In the genomic region with DNA sequence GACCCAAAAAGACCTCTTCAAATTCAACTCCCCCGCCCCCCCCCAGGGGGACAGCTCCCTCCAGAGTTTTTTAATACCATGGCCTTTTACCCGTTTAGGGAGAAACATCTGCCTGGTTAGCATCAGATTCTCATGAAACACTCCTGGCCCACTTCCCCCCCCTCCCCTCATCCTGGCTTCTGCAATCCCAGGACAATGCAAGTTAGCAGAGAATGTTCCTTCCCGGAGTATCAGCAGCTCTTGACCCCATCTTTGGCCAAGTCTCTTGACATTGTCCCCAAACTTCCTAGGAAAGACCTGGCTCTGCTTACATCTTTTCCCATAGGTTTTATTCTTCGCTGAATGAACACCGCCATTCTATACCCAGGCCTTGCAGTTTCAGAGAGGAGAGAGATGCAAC, we compare ENCODE assay signal across 9 mouse cellular contexts. TPM values are rescaled to one million over a fixed set of nuclear protein-coding genes. Genes with fewer than 3 reads are reported as not detected.
DNase-seq lines count a peak whose midpoint lies in the region; ATAC-seq and TF ChIP-seq lines count a peak whose summit lies in the region.
"Had no signal": no experiment of that assay in that cellular context is flagged by ENCODE, and none has a peak within 500 bp of the region (broad histone marks: within the 10 kb centered on the region; RNA-seq: fewer than 3 reads in every experiment).

No protein-coding gene starts in this region.

- H3K9me3 ChIP-seq in embryonic facial prominence, embryonic 11.5 days (replicated peaks; ENCODE audit: control insufficient read depth, low read length), result no peaks in the 10 kb centered on the region
- H3K9me3 ChIP-seq in intestine, embryonic 14.5 days (ENCODE audit: control insufficient read depth, low read length), result peaks cover 2% of the 10 kb centered on the region; the same call in 1 of the 2 replicates
- H3K9me3 ChIP-seq in neural tube, embryonic 12.5 days, result no peaks in the 10 kb centered on the region

- peak overlapping the region; percentile 73 for H3K4me2 ChIP-seq in embryonic facial prominence, embryonic 11.5 days (ENCODE audit: low read depth, low read length)
- H3K4me2 ChIP-seq in intestine, embryonic 14.5 days (ENCODE audit: low read length), result peak overlapping the region; percentile 95
- peak overlapping the region; percentile 83 for H3K4me2 ChIP-seq in neural tube, embryonic 12.5 days (replicated peaks)

- no peak for DNase-seq in layer of hippocampus, adult 2 months (ENCODE audit: low spot score in 2 of 2)
- DNase-seq in layer of hippocampus, postnatal 10 days (ENCODE audit: low spot score in 2 of 2), result no peak
- DNase-seq in embryonic facial prominence, embryonic 11.5 days (ENCODE audit: low spot score), result no peak
- DNase-seq in intestine, embryonic 14.5 days (ENCODE audit: low spot score), result no peak
- no peak for DNase-seq in left cerebral cortex, adult 8-10 months (ENCODE audit: low spot score in 2 of 2)
- no peak for DNase-seq in cerebellum, adult 9-11 months

- H3K36me3 ChIP-seq in embryonic facial prominence, embryonic 11.5 days (replicated peaks; ENCODE audit: control insufficient read depth, insufficient read depth, low read depth, low read length), result peaks cover 3% of the 10 kb centered on the region
- H3K36me3 ChIP-seq in intestine, embryonic 14.5 days (ENCODE audit: control insufficient read depth, insufficient read depth, low read length), result peaks cover 43% of the 10 kb centered on the region
- peaks cover 28% of the 10 kb centered on the region for H3K36me3 ChIP-seq in neural tube, embryonic 12.5 days

- TF ChIP-seq CTCF in layer of hippocampus, adult 2 months (conservative IDR thresholded peaks at IDR 0.05), result no peak

- H3K4me1 ChIP-seq in embryonic facial prominence, embryonic 11.5 days (ENCODE audit: control insufficient read depth, insufficient read depth, low read length), result no peaks in the 10 kb centered on the region
- peaks cover 17% of the 10 kb centered on the region for H3K4me1 ChIP-seq in intestine, embryonic 14.5 days (replicated peaks; ENCODE audit: control insufficient read depth, insufficient read depth, low read length)
- peaks cover 10% of the 10 kb centered on the region for H3K4me1 ChIP-seq in neural tube, embryonic 12.5 days

- 53% methylated on average over 5 of the region's 5 CpGs for WGBS in embryonic facial prominence, embryonic 11.5 days
- WGBS in intestine, embryonic 14.5 days, result 48% methylated on average over 5 of the region's 5 CpGs
- WGBS in neural tube, embryonic 12.5 days, result 55% methylated on average over 5 of the region's 5 CpGs

- no peaks in the 10 kb centered on the region for H3K27me3 ChIP-seq in embryonic facial prominence, embryonic 11.5 days (ENCODE audit: control insufficient read depth, insufficient read depth, low read length)
- no peaks in the 10 kb centered on the region for H3K27me3 ChIP-seq in intestine, embryonic 14.5 days (replicated peaks; ENCODE audit: control insufficient read depth, insufficient read depth, low read length)
- H3K27me3 ChIP-seq in neural tube, embryonic 12.5 days (replicated peaks), result no peaks in the 10 kb centered on the region

- no peak for ATAC-seq in embryonic facial prominence, embryonic 11.5 days (replicated peaks; ENCODE audit: insufficient number of reproducible peaks, low FRiP score, low TSS enrichment, low read depth)
- ATAC-seq in intestine, embryonic 14.5 days (replicated peaks; ENCODE audit: low FRiP score, low TSS enrichment, low read depth), result no peak
- no peak for ATAC-seq in neural tube, embryonic 12.5 days (ENCODE audit: low FRiP score, low read depth)
- no peak for ATAC-seq in megakaryocyte progenitor cell, adult 5-6 weeks (replicated peaks; ENCODE audit: poor library complexity)

- peak overlapping the region; percentile 92 for H3K4me3 ChIP-seq in layer of hippocampus, adult 2 months
- peak overlapping the region; percentile 81 for H3K4me3 ChIP-seq in embryonic facial prominence, embryonic 11.5 days (ENCODE audit: low read depth, low read length)
- peak overlapping the region; percentile 73 for H3K4me3 ChIP-seq in intestine, embryonic 14.5 days (ENCODE audit: low read depth, low read length)
- H3K4me3 ChIP-seq in neural tube, embryonic 12.5 days, result peak overlapping the region; percentile 87

- H3K27ac ChIP-seq in layer of hippocampus, adult 2 months, result peak overlapping the region; percentile 96
- H3K27ac ChIP-seq in embryonic facial prominence, embryonic 11.5 days (replicated peaks; ENCODE audit: low read depth, low read length), result peak overlapping the region; percentile 94; the same call in 1 of the 2 replicates
- peak overlapping the region; percentile 94 for H3K27ac ChIP-seq in intestine, embryonic 14.5 days (ENCODE audit: low read depth)
- H3K27ac ChIP-seq in neural tube, embryonic 12.5 days, result no peak overlapping the region

- peak overlapping the region; percentile 96 for H3K9ac ChIP-seq in embryonic facial prominence, embryonic 11.5 days (replicated peaks; ENCODE audit: low read length)
- H3K9ac ChIP-seq in intestine, embryonic 14.5 days (ENCODE audit: low read length), result peak overlapping the region; percentile 98
- H3K9ac ChIP-seq in neural tube, embryonic 12.5 days, result peak overlapping the region; percentile 95

RNA-seq across cellular contexts. Expression of a gene that starts 0.8 kb away (rescaled TPM):
- total RNA-seq in layer of hippocampus, adult 2 months (2021), result 10 to 100 TPM; 57.8 to 61.1 TPM
- 10 to 100 TPM; 59.9 to 60.2 TPM for total RNA-seq in layer of hippocampus, postnatal 10 days (2021)
- polyA plus RNA-seq in embryonic facial prominence, embryonic 11.5 days (2014; fragmentation: Nextera tagmentation; extraction: Ambion mirVana), result 14.9 and 15.1 TPM in 2 replicates
- polyA plus RNA-seq in intestine, embryonic 14.5 days (2014; fragmentation: Nextera tagmentation; extraction: Ambion mirVana), result 15.1 and 17.1 TPM in 2 replicates
- 14.3 and 17.0 TPM in 2 replicates for polyA plus RNA-seq in neural tube, embryonic 12.5 days (2016; fragmentation: Nextera tagmentation; extraction: Ambion mirVana)
- 10 to 100 TPM; 55.7 to 63.0 (median 59.8) TPM for total RNA-seq in left cerebral cortex, adult 8-10 months (2022)
- 0.57 TPM in 1 of 2 replicates, not detected in the other for total RNA-seq in megakaryocyte progenitor cell, adult 5-6 weeks (2015)
- total RNA-seq in megakaryocyte progenitor cell, adult 5-6 weeks (2017), result 0.21 TPM in 1 of 2 replicates, not detected in the other
- total RNA-seq: hematopoietic stem cell, adult 5-6 weeks had no signal

RNA-seq across cellular contexts. Expression of a gene that starts 1.0 kb away (rescaled TPM):
- total RNA-seq in layer of hippocampus, adult 2 months (2021), result 10 to 100 TPM; 38.6 to 41.8 TPM
- 10 to 100 TPM; 36.4 TPM for total RNA-seq in layer of hippocampus, postnatal 10 days (2021)
- polyA plus RNA-seq in embryonic facial prominence, embryonic 11.5 days (2014; fragmentation: Nextera tagmentation; extraction: Ambion mirVana), result 4.5 and 5.9 TPM in 2 replicates
- polyA plus RNA-seq in intestine, embryonic 14.5 days (2014; fragmentation: Nextera tagmentation; extraction: Ambion mirVana), result 6.2 and 7.2 TPM in 2 replicates
- polyA plus RNA-seq in neural tube, embryonic 12.5 days (2016; fragmentation: Nextera tagmentation; extraction: Ambion mirVana), result 6.6 and 6.9 TPM in 2 replicates
- total RNA-seq in left cerebral cortex, adult 8-10 months (2022), result 10 to 100 TPM; 33.5 to 38.8 (median 35.8) TPM
- total RNA-seq in megakaryocyte progenitor cell, adult 5-6 weeks (2015), result 13.2 and 14.5 TPM in 2 replicates
- total RNA-seq in megakaryocyte progenitor cell, adult 5-6 weeks (2017), result 12.4 and 14.4 TPM in 2 replicates

RNA-seq across cellular contexts. Expression of a gene that starts 5.9 kb away (rescaled TPM):
- not detected for total RNA-seq in layer of hippocampus, adult 2 months (2021)
- total RNA-seq in layer of hippocampus, postnatal 10 days (2021), result not detected
- polyA plus RNA-seq in embryonic facial prominence, embryonic 11.5 days (2014; fragmentation: Nextera tagmentation; extraction: Ambion mirVana), result 0.59 TPM in 1 of 2 replicates, not detected in the other
- 1.0 and 2.0 TPM in 2 replicates for polyA plus RNA-seq in intestine, embryonic 14.5 days (2014; fragmentation: Nextera tagmentation; extraction: Ambion mirVana)
- polyA plus RNA-seq in neural tube, embryonic 12.5 days (2016; fragmentation: Nextera tagmentation; extraction: Ambion mirVana), result 0.26 TPM in 1 of 2 replicates, not detected in the other
- not detected for total RNA-seq in left cerebral cortex, adult 8-10 months (2022)
- 1.9 and 4.6 TPM in 2 replicates for total RNA-seq in megakaryocyte progenitor cell, adult 5-6 weeks (2015)
- total RNA-seq in megakaryocyte progenitor cell, adult 5-6 weeks (2017), result not detected in 2 replicates
- total RNA-seq: hematopoietic stem cell, adult 5-6 weeks had no signal

RNA-seq across cellular contexts. Expression of a gene that starts 6.7 kb away (rescaled TPM):
- 10 to 100 TPM; 25.8 TPM for total RNA-seq in layer of hippocampus, adult 2 months (2021)
- total RNA-seq in layer of hippocampus, postnatal 10 days (2021), result 10 to 100 TPM; 22.2 to 23.4 TPM
- polyA plus RNA-seq in embryonic facial prominence, embryonic 11.5 days (2014; fragmentation: Nextera tagmentation; extraction: Ambion mirVana), result 42.5 and 43.0 TPM in 2 replicates
- 37.5 and 40.3 TPM in 2 replicates for polyA plus RNA-seq in intestine, embryonic 14.5 days (2014; fragmentation: Nextera tagmentation; extraction: Ambion mirVana)
- 62.0 and 63.3 TPM in 2 replicates for polyA plus RNA-seq in neural tube, embryonic 12.5 days (2016; fragmentation: Nextera tagmentation; extraction: Ambion mirVana)
- total RNA-seq in left cerebral cortex, adult 8-10 months (2022), result 10 to 100 TPM; 21.3 to 23.5 (median 23.2) TPM
- 35.6 and 39.2 TPM in 2 replicates for total RNA-seq in megakaryocyte progenitor cell, adult 5-6 weeks (2015)
- 17.7 and 24.0 TPM in 2 replicates for total RNA-seq in megakaryocyte progenitor cell, adult 5-6 weeks (2017)

RNA-seq across cellular contexts. Expression of a gene that starts 7.0 kb away (rescaled TPM):
- 1 to 10 TPM; 7.0 to 8.1 TPM for total RNA-seq in layer of hippocampus, adult 2 months (2021)
- total RNA-seq in layer of hippocampus, postnatal 10 days (2021), result 1 to 10 TPM; 4.5 TPM
- polyA plus RNA-seq in embryonic facial prominence, embryonic 11.5 days (2014; fragmentation: Nextera tagmentation; extraction: Ambion mirVana), result 7.5 and 9.4 TPM in 2 replicates
- polyA plus RNA-seq in intestine, embryonic 14.5 days (2014; fragmentation: Nextera tagmentation; extraction: Ambion mirVana), result 15.7 and 16.0 TPM in 2 replicates
- polyA plus RNA-seq in neural tube, embryonic 12.5 days (2016; fragmentation: Nextera tagmentation; extraction: Ambion mirVana), result 8.2 and 8.7 TPM in 2 replicates
- total RNA-seq in left cerebral cortex, adult 8-10 months (2022), result 1 to 10 TPM; 6.3 to 7.8 (median 6.5) TPM
- 11.0 and 13.0 TPM in 2 replicates for total RNA-seq in megakaryocyte progenitor cell, adult 5-6 weeks (2015)
- 5.5 and 7.4 TPM in 2 replicates for total RNA-seq in megakaryocyte progenitor cell, adult 5-6 weeks (2017)

Comparison
In these comparisons a context has a peak if more than half of its experiments do, and no peak if none do; other contexts are left out.
1. RNA of a gene that starts 0.8 kb away (total RNA-seq): 57.8 to 61.1 TPM in layer of hippocampus, adult 2 months, 59.9 to 60.2 TPM in layer of hippocampus, postnatal 10 days and 55.7 to 63.0 TPM in left cerebral cortex, adult 8-10 months; 0.21 to 0.57 TPM in megakaryocyte progenitor cell, adult 5-6 weeks; every median in the first group is over 10 times any median in the second.
2. Peak in every context shown above with its lines, with median percentiles within 50 percentile points of each other: H3K4me3 ChIP-seq, H3K4me2 ChIP-seq and H3K9ac ChIP-seq.